Mouse (Mus musculus) kidney, postnatal 0 days (tissue): ENCODE results near the gene Ptpre. TPM values are rescaled to one million over a fixed set of nuclear protein-coding genes. Genes with fewer than 3 reads are reported as not detected.
"Not testable (repeated sequence)": the region's sequence is repeated elsewhere in the genome, so short reads cannot be mapped to it uniquely, and the experiment has no call there.

ENCODE experiments used
- ATAC-seq: fragments of 200-750 bp; cut with Nextera tagmentation; replicated peaks from 2 replicates; pipeline ENCODE4 v1.8.0; 2017; ENCODE audit warnings: low read depth, moderate number of reproducible peaks, moderate TSS enrichment, moderate library complexity; ENCODE audit not compliant: low FRiP score
- DNase-seq: peaks from one replicate; pipeline ENCODE4 v3.0.0-alpha.2; 2016; ENCODE audit warnings: low spot score
- H3K27ac ChIP-seq: fragments of 300-500 bp; sonication (generic); 2 replicates; pipeline ENCODE4 v1.5.1; 2014; ENCODE audit warnings: mild to moderate bottlenecking
- H3K27me3 ChIP-seq: fragments of 300-500 bp; sonication (generic); 2 replicates; pipeline ENCODE4 v1.6.1; 2014; ENCODE audit warnings: low read length, mixed read lengths; ENCODE audit not compliant: insufficient read depth
- H3K36me3 ChIP-seq: fragments of 300-500 bp; sonication (generic); 2 replicates; pipeline ENCODE4 v1.6.1; 2014; ENCODE audit warnings: low read length, mixed read lengths; ENCODE audit not compliant: insufficient read depth
- H3K4me1 ChIP-seq: fragments of 300-500 bp; sonication (generic); replicated peaks from 2 replicates; pipeline ENCODE4 v1.6.1; 2014; ENCODE audit warnings: antibody characterized with exemption, low read length, mixed read lengths; ENCODE audit not compliant: insufficient read depth
- H3K4me2 ChIP-seq: fragments of 300-500 bp; sonication (generic); 2 replicates; pipeline ENCODE4 v1.6.1; 2014; ENCODE audit warnings: mild to moderate bottlenecking, low read length, moderate library complexity, mixed read lengths
- H3K4me3 ChIP-seq: fragments of 300-500 bp; sonication (generic); replicated peaks from 2 replicates; pipeline ENCODE4 v1.5.1; 2014; ENCODE audit warnings: low read depth, low read length
- H3K9ac ChIP-seq: fragments of 300-500 bp; sonication (generic); 2 replicates; pipeline ENCODE4 v1.6.1; 2014; ENCODE audit warnings: low read depth, low read length
- H3K9me3 ChIP-seq: fragments of 300-500 bp; sonication (generic); replicated peaks from 2 replicates; pipeline ENCODE4 v1.6.1; 2016; ENCODE audit warnings: low read length, inconsistent platforms, mixed read lengths
- CTCF ChIP-seq: IDR thresholded peaks from 2 replicates; pipeline ENCODE4 v1.5.1; 2016; ENCODE audit warnings: antibody characterized with exemption, low read depth, mild to moderate bottlenecking, moderate library complexity
- WGBS: fragments of 180-500 bp; shearing (Covaris S2); extraction: QIAGEN DNeasy Blood & Tissue Kit; methylation state at CpG from one replicate; pipeline ENCODE4 v1.1.7; 2014; 5-methylcytosine and 5-hydroxymethylcytosine counted together
- polyA plus RNA-seq: library from polyadenylated mRNA; unstranded; fragments of >200 nt; fragmentation: Nextera tagmentation; extraction: Ambion mirVana; gene quantifications from 2 replicates; pipeline ENCODE4 v1.2.1, GENCODE M21; 2015

Ptpre gene
- polyA plus RNA-seq, 1 experiment from 2014 or later: 1.3 TPM

DNA sequence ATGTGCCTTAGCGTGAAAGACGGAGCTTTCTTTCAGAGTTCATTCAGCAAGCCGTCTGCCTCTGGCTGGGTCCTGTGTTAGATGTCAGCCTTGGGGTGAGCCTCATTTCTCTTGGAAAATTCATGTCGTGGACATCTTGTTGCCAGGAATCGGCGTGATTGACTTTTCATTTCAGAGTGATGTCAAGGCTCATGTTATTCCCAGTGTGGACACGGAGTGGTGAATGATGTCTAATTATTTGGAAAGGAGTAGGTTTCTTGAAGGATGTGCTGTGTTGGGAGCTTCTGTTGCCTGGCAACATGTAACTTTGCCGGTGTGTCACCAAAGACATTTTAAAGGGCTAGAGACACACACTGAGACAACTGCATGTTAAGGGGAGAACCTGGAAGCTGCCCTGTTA, 77.6 kb downstream of the Ptpre start:
- DNase-seq: no peak
- Histone ChIP-seq H3K4me3 (no peak overlapping the region), H3K27me3 (no peaks in the 10 kb centered on the region), H3K9ac (no peak overlapping the region), H3K4me1 (no peaks in the 10 kb centered on the region), H3K9me3 (no peaks in the 10 kb centered on the region), H3K36me3 (no peaks in the 10 kb centered on the region), H3K4me2 (no peak overlapping the region), H3K27ac (no peak overlapping the region)
- no peak for ATAC-seq
- no peak for TF ChIP-seq CTCF
- WGBS: 85% methylated on average over 8 of the region's 8 CpGs

DNA sequence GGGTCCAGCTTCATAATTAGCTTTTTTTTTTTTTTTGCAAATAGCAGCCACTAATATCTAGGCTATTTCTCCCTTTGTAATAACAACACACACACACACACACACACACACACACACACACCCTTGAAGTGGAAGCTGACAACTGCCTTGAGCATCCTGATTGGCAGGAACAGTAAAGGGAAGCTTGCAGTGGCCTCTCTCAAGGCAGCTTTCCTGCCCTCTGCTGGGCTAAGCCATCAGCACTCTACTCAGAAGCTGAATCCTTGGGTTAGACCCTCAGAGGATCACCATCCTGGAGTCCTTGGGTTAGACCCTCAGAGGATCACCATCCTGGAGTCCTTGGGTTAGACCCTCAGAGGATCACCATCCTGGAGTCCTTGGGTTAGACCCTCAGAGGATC, 79.2 kb downstream of the Ptpre start:
- H3K4me2 ChIP-seq, H3K27ac ChIP-seq, H3K9ac ChIP-seq, H3K36me3 ChIP-seq, H3K9me3 ChIP-seq, DNase-seq, H3K4me1 ChIP-seq, H3K4me3 ChIP-seq, ATAC-seq, H3K27me3 ChIP-seq: not testable (repeated sequence)
- peak; percentile 25; the same call in 1 of the 2 replicates for TF ChIP-seq CTCF

DNA sequence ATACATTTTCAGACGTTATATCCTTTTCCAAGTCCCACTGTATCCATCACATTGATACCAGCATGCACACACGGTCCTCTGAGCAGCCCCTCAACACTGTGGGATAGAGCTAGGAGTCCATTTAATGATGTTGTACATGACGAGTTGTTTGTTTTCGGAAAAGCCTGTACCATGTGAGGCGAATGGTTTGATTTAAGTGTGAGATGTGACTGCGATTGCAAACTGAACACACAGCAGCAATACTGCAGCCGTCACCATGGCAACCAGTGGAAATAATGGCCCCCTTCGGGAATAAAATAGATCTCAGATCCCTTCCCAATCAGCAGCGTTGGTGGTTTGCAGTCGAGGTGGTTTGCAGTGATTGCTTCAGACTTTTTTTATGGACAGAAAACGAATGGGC, 80.5 kb downstream of the Ptpre start:
- DNase-seq: no peak
- 79% methylated on average over 11 of the region's 11 CpGs for WGBS
- H3K4me2 ChIP-seq: no peak overlapping the region
- TF ChIP-seq CTCF: no peak
- ATAC-seq: no peak
- H3K4me3 ChIP-seq: no peak overlapping the region
- no peaks in the 10 kb centered on the region for H3K4me1 ChIP-seq
- H3K27me3 ChIP-seq: no peaks in the 10 kb centered on the region
- no peaks in the 10 kb centered on the region for H3K36me3 ChIP-seq
- H3K27ac ChIP-seq: no peak overlapping the region
- H3K9ac ChIP-seq: no peak overlapping the region
- no peaks in the 10 kb centered on the region for H3K9me3 ChIP-seq

DNA sequence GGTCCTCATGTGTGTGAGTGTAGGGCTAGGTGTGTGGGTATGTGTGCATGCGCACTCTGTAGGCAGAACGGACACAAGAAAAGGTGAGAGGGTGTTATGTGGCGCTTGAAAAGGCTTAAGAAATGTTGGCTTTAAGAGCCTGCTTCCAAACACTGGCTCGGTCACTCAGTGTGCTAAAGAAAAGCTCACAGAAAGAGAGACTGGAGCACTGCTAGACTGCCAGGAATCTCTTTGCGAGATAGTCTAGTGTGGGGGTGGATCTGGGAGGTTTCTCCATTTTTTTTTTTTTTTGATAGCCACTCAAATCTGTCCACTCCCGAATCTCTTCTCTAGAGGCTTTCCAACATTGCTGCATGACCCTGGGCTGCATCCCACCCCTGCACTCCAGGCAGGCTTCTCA, 84.4 kb downstream of the Ptpre start:
- Histone ChIP-seq H3K36me3 (no peaks in the 10 kb centered on the region), H3K27ac (no peak overlapping the region), H3K9me3 (no peaks in the 10 kb centered on the region; the same call in 1 of the 2 replicates), H3K4me2 (no peak overlapping the region), H3K4me1 (no peaks in the 10 kb centered on the region), H3K4me3 (no peak overlapping the region), H3K9ac (no peak overlapping the region), H3K27me3 (no peaks in the 10 kb centered on the region)
- no peak for TF ChIP-seq CTCF
- ATAC-seq (no peak), DNase-seq (no peak)
- 68% methylated on average over 6 of the region's 6 CpGs for WGBS

DNA sequence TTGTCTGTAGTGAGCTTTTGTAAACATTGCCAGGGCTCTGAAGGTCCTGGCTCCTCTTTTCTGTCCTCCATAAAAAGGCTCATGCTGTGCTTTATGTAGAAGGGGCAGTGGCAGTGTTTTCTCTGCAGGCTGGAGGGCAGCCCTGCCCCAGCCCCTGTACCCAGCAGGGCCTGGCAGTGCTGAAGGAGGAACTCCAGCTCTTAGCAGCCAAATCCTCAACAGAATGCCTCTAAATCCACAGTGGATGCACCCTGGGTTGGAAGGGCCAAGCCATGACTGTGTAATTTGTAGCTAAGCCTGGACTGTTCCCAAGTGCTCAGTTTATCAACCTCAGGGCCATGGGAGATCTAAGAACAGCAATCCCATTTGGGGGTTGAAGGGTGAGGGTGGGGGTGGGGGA, 85.0 kb downstream of the Ptpre start:
- no peak overlapping the region for H3K27ac ChIP-seq
- H3K4me1 ChIP-seq: no peaks in the 10 kb centered on the region
- no peaks in the 10 kb centered on the region for H3K27me3 ChIP-seq
- no peak for TF ChIP-seq CTCF
- DNase-seq: no peak
- no peak overlapping the region for H3K4me3 ChIP-seq
- no peak overlapping the region for H3K4me2 ChIP-seq
- no peaks in the 10 kb centered on the region for H3K36me3 ChIP-seq
- no peak overlapping the region for H3K9ac ChIP-seq
- ATAC-seq: no peak
- H3K9me3 ChIP-seq: no peaks in the 10 kb centered on the region; the same call in 1 of the 2 replicates

DNA sequence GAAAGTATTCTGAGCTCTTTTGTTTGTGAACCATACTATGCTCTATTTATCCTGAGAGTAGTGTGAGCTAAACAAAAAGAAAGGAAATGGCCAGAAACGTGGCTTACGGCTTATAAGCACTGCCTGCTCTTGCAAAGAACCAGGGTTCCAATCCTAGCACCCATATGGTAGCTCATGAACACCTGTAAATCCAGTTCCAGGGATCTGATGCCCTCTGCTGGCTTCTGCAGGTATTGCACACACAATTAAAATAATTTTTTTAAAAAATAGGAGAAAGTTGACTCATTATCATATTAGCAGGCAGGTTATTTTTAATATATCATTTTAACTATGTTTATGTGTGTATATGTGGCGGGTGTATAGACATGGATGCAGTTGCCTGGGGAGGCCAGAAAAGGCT, 87.6 kb downstream of the Ptpre start:
- DNase-seq (no peak), ATAC-seq (no peak)
- Histone ChIP-seq H3K27ac (no peak overlapping the region), H3K27me3 (no peaks in the 10 kb centered on the region), H3K9ac (no peak overlapping the region), H3K4me2 (no peak overlapping the region), H3K9me3 (no peaks in the 10 kb centered on the region; the same call in 1 of the 2 replicates), H3K4me1 (no peaks in the 10 kb centered on the region), H3K4me3 (no peak overlapping the region), H3K36me3 (no peaks in the 10 kb centered on the region)
- peak; percentile 75 for TF ChIP-seq CTCF
- WGBS: 77% methylated on average over 3 of the region's 3 CpGs

DNA sequence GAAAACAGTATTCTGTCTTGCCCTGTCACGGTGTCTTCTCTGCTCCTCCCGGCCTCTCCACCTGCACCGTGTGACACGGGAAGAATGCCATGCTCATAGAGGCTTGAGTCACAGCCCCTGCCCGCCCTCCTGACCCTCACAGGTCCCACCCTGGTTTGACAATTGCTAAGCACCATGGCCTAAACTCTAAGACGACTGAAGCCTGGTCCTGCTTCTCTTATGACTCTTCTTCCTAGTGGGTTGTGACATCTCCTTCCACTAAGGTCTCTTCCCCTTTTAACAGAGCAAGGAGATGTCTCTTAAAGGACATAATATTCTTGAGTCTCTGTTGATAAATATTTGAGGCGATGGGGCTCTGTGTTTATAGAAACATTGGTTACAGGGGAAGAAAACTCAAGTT, 91.1 kb downstream of the Ptpre start:
- Histone ChIP-seq H3K27me3 (no peaks in the 10 kb centered on the region), H3K4me3 (no peak overlapping the region), H3K9me3 (no peaks in the 10 kb centered on the region; the same call in 1 of the 2 replicates), H3K4me1 (no peaks in the 10 kb centered on the region), H3K36me3 (no peaks in the 10 kb centered on the region), H3K4me2 (no peak overlapping the region), H3K27ac (no peak overlapping the region), H3K9ac (no peak overlapping the region)
- no peak for DNase-seq
- no peak for TF ChIP-seq CTCF
- ATAC-seq: no peak
- WGBS: 74% methylated on average over 7 of the region's 7 CpGs
